Mouse (Mus musculus) MEL (cell line): Measurements from ENCODE around the gene Zfp827. TPM values are rescaled to one million over a fixed set of nuclear protein-coding genes. Genes with fewer than 3 reads are reported as not detected.

Experiments
- DNase-seq: peaks from one replicate; pipeline ENCODE4 v3.0.0; 2011; ENCODE audit warnings: low read depth, low spot score
- H3K27ac ChIP-seq: 2 replicates; pipeline ENCODE4 v1.5.1; 2012; ENCODE audit warnings: low read depth, mild to moderate bottlenecking, control low read depth, low read length, moderate library complexity; ENCODE audit not compliant: control insufficient read depth
- H3K27me3 ChIP-seq, 2 experiments: fragments of 150-350 bp in 1 of 2; sonication (generic) in 1 of 2; 2 replicates each; pipeline ENCODE4 v1.6.1; 2012; ENCODE audit warnings: low read length in 2 of 2, mild to moderate bottlenecking in 2 of 2, improper control_type of control experiment in 1 of 2, moderate library complexity in 1 of 2; ENCODE audit not compliant: insufficient read depth in 2 of 2, control insufficient read depth in 1 of 2
- H3K36me3 ChIP-seq, 2 experiments: 2 replicates each; pipeline ENCODE4 v1.6.1; 2012 to 2014; ENCODE audit warnings: low read length in 2 of 2, improper control_type of control experiment in 1 of 2, inconsistent platforms in 1 of 2, mild to moderate bottlenecking in 1 of 2; ENCODE audit not compliant: insufficient read depth in 2 of 2, control insufficient read depth in 1 of 2
- H3K4me1 ChIP-seq, 2 experiments: fragments of 150-350 bp in 1 of 2; sonication (generic) in 1 of 2; 2 replicates each; pipeline ENCODE4 v1.6.1; 2012; ENCODE audit warnings: low read length in 2 of 2, improper control_type of control experiment in 1 of 2, mild to moderate bottlenecking in 1 of 2; ENCODE audit not compliant: insufficient read depth in 2 of 2, control insufficient read depth in 1 of 2
- H3K4me3 ChIP-seq, 2 experiments: fragments of 150-350 bp in 1 of 2; sonication (generic) in 1 of 2; 2 replicates each; pipeline ENCODE4 v1.5.1; 2012; ENCODE audit warnings: low read depth in 2 of 2, low read length in 2 of 2, mild to moderate bottlenecking in 2 of 2, moderate library complexity in 2 of 2, control low read depth in 1 of 2, improper control_type of control experiment in 1 of 2; ENCODE audit not compliant: control insufficient read depth in 1 of 2, insufficient read depth in 1 of 2
- H3K79me2 ChIP-seq: 2 replicates; pipeline ENCODE4 v1.6.1; 2012; ENCODE audit warnings: mild to moderate bottlenecking, low read length, moderate library complexity; ENCODE audit not compliant: control insufficient read depth, poor library complexity, insufficient read depth
- H3K9ac ChIP-seq: 2 replicates; pipeline ENCODE4 v1.6.1; 2012; ENCODE audit warnings: low read depth, mild to moderate bottlenecking, control low read depth, low read length, moderate library complexity; ENCODE audit not compliant: control insufficient read depth, poor library complexity, severe bottlenecking
- H3K9me3 ChIP-seq: fragments of 150-350 bp; sonication (generic); replicated peaks from 2 replicates; pipeline ENCODE4 v1.6.1; 2012; ENCODE audit warnings: mild to moderate bottlenecking, low read length, improper control_type of control experiment, moderate library complexity; ENCODE audit not compliant: insufficient read depth
- BHLHE40 ChIP-seq: IDR thresholded peaks from 2 replicates; pipeline ENCODE4 v1.6.1; 2012; ENCODE audit warnings: low read depth, mild to moderate bottlenecking, inconsistent platforms, low read length, improper control_type of control experiment, borderline replicate concordance
- CHD2 ChIP-seq: IDR thresholded peaks from 2 replicates; pipeline ENCODE4 v1.6.1; 2011; ENCODE audit warnings: low read length, improper control_type of control experiment
- CTCF ChIP-seq, 3 experiments: IDR thresholded peaks in 2 of 3; conservative IDR thresholded peaks in 1 of 3; 2 replicates each; pipeline ENCODE4 v1.5.1; 2011 to 2012; ENCODE audit warnings: low read length in 3 of 3, low read depth in 2 of 3, mild to moderate bottlenecking in 2 of 3, improper control_type of control experiment in 1 of 3, inconsistent platforms in 1 of 3, mixed read lengths in 1 of 3, moderate library complexity in 1 of 3; ENCODE audit not compliant: control insufficient read depth in 1 of 3, insufficient read depth in 1 of 3, poor library complexity in 1 of 3, severe bottlenecking in 1 of 3
- E2F4 ChIP-seq: IDR thresholded peaks from 2 replicates; pipeline ENCODE4 v1.6.1; 2011; ENCODE audit warnings: low read depth, low read length, improper control_type of control experiment, borderline replicate concordance
- ELF1 ChIP-seq: IDR thresholded peaks from 2 replicates; pipeline ENCODE4 v1.6.1; 2014; ENCODE audit warnings: low read depth, mild to moderate bottlenecking, inconsistent platforms, low read length, improper control_type of control experiment, moderate library complexity
- EP300 ChIP-seq, 2 experiments: IDR thresholded peaks; 2 replicates each; pipeline ENCODE4 v1.6.1; 2011; ENCODE audit warnings: improper control_type of control experiment in 2 of 2, low read length in 2 of 2, low read depth in 1 of 2, mild to moderate bottlenecking in 1 of 2
- GABPA ChIP-seq: IDR thresholded peaks from 2 replicates; pipeline ENCODE4 v1.6.1; 2012; ENCODE audit warnings: low read depth, mild to moderate bottlenecking, inconsistent platforms, low read length, improper control_type of control experiment, moderate library complexity
- HCFC1 ChIP-seq: IDR thresholded peaks from 2 replicates; pipeline ENCODE4 v1.6.1; 2012; ENCODE audit warnings: low read depth, mild to moderate bottlenecking, inconsistent platforms, low read length, improper control_type of control experiment, moderate library complexity
- JUND ChIP-seq: IDR thresholded peaks from 2 replicates; pipeline ENCODE4 v1.6.1; 2011; ENCODE audit warnings: low read depth, mild to moderate bottlenecking, improper control_type of control experiment, low read length
- KAT2A ChIP-seq: conservative IDR thresholded peaks from 2 replicates; pipeline ENCODE4 v1.6.1; 2012; ENCODE audit warnings: low read depth, low read length, improper control_type of control experiment, inconsistent platforms
- MAFK ChIP-seq: IDR thresholded peaks from 2 replicates; pipeline ENCODE4 v1.6.1; 2011; ENCODE audit warnings: low read depth, mild to moderate bottlenecking, low read length, improper control_type of control experiment, borderline replicate concordance
- MAX ChIP-seq: IDR thresholded peaks from 2 replicates; pipeline ENCODE4 v1.6.1; 2011; ENCODE audit warnings: low read length, improper control_type of control experiment
- MAZ ChIP-seq: IDR thresholded peaks from 2 replicates; pipeline ENCODE4 v1.6.1; 2012; ENCODE audit warnings: low read depth, mild to moderate bottlenecking, inconsistent platforms, low read length, improper control_type of control experiment
- MEF2A ChIP-seq: IDR thresholded peaks from 2 replicates; pipeline ENCODE4 v1.6.1; 2014; ENCODE audit warnings: low read depth, mild to moderate bottlenecking, inconsistent platforms, low read length, improper control_type of control experiment; ENCODE audit not compliant: poor library complexity, insufficient replicate concordance, severe bottlenecking; ENCODE audit errors: extremely low read depth
- MXI1 ChIP-seq: IDR thresholded peaks from 2 replicates; pipeline ENCODE4 v1.6.1; 2011; ENCODE audit warnings: mild to moderate bottlenecking, low read depth, low read length, improper control_type of control experiment
- MYC ChIP-seq: IDR thresholded peaks from 2 replicates; pipeline ENCODE4 v1.6.1; 2011; ENCODE audit warnings: low read depth, mild to moderate bottlenecking, low read length, improper control_type of control experiment, moderate library complexity
- NELFE ChIP-seq: IDR thresholded peaks from 2 replicates; pipeline ENCODE4 v1.6.1; 2011; ENCODE audit warnings: low read depth, low read length, improper control_type of control experiment
- NRF1 ChIP-seq: IDR thresholded peaks from 2 replicates; pipeline ENCODE4 v1.6.1; 2014; ENCODE audit warnings: low read depth, mild to moderate bottlenecking, inconsistent platforms, low read length, improper control_type of control experiment, moderate library complexity; ENCODE audit not compliant: poor library complexity, insufficient read depth, severe bottlenecking
- POLR2AphosphoS2 ChIP-seq: IDR thresholded peaks from 2 replicates; pipeline ENCODE4 v1.6.1; 2011; ENCODE audit warnings: low read length, improper control_type of control experiment
- POLR2AphosphoS5 ChIP-seq: IDR thresholded peaks from 2 replicates; pipeline ENCODE4 v1.6.1; 2012; ENCODE audit warnings: low read depth, borderline replicate concordance, mild to moderate bottlenecking, inconsistent platforms, low read length, moderate library complexity, mixed read lengths
- SIN3A ChIP-seq: IDR thresholded peaks from 2 replicates; pipeline ENCODE4 v1.6.1; 2012; ENCODE audit warnings: low read length, improper control_type of control experiment, inconsistent platforms
- UBTF ChIP-seq: IDR thresholded peaks from 2 replicates; pipeline ENCODE4 v1.6.1; 2012; ENCODE audit warnings: low read depth, mild to moderate bottlenecking, inconsistent platforms, low read length, improper control_type of control experiment, moderate library complexity, borderline replicate concordance; ENCODE audit not compliant: insufficient read depth
- USF1 ChIP-seq: IDR thresholded peaks from 2 replicates; pipeline ENCODE4 v1.6.1; 2014; ENCODE audit warnings: low read depth, mild to moderate bottlenecking, inconsistent platforms, low read length, improper control_type of control experiment, moderate library complexity
- USF2 ChIP-seq, 2 experiments: IDR thresholded peaks; 2 replicates each; pipeline ENCODE4 v1.6.1; 2011 to 2012; ENCODE audit warnings: improper control_type of control experiment in 2 of 2, low read length in 2 of 2, borderline replicate concordance in 1 of 2, inconsistent platforms in 1 of 2, low read depth in 1 of 2, mild to moderate bottlenecking in 1 of 2; ENCODE audit not compliant: insufficient read depth in 1 of 2
- polyA plus RNA-seq, 2 experiments: library from polyadenylated mRNA; stranded (reverse) in 1 of 2; unstranded in 1 of 2; fragments of >175 nt in 1 of 2; fragments of >200 nt in 1 of 2; gene quantifications; 2 replicates each; pipeline versions ENCODE4 v1.2.1 to v1.2.4; 2012; ENCODE audit warnings: low replicate concordance in 2 of 2, low read depth in 1 of 2; ENCODE audit not compliant: insufficient read length in 2 of 2, insufficient read depth in 1 of 2, missing spikeins in 1 of 2
- total RNA-seq: library from RNA; depleted of rRNA; stranded (reverse); fragments of 300-350 nt; gene quantifications from 2 replicates; pipeline ENCODE4 v1.2.3, GENCODE M21; 2012

Zfp827 gene
- total and polyA plus RNA-seq, 3 experiments: not detected

DNA sequence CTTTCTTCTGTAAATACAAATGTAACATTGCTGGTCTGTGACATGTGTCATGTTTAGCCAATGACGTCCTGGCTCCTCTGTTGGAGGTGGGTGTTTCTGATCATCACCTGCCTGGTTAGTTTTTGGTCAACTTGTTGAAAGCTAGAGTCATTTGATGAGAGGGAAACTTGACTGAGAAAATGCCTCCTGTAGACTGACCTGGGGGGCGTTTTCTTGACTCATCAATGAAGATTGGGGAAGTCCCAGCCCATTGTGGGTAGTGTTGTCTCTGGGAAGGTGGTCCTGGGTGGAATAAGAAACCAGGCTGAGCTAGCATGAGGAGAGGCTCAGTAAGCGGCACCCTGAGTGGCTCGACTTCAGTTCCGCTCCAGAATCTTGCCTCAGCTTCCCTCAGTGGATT lies 16.4 kb downstream of the Zfp827 start:
- Histone ChIP-seq H3K27me3 (no peaks in the 10 kb centered on the region), H3K4me1 (no peaks in the 10 kb centered on the region), H3K36me3 (no peaks in the 10 kb centered on the region), H3K9me3 (no peaks in the 10 kb centered on the region), H3K4me3 (no peak overlapping the region), H3K27ac (no peak overlapping the region), H3K79me2 (no peaks in the 10 kb centered on the region), H3K9ac (no peak overlapping the region)
- TF ChIP-seq SIN3A (no peak), POLR2AphosphoS2 (no peak), UBTF (no peak)
- no peak for DNase-seq

DNA sequence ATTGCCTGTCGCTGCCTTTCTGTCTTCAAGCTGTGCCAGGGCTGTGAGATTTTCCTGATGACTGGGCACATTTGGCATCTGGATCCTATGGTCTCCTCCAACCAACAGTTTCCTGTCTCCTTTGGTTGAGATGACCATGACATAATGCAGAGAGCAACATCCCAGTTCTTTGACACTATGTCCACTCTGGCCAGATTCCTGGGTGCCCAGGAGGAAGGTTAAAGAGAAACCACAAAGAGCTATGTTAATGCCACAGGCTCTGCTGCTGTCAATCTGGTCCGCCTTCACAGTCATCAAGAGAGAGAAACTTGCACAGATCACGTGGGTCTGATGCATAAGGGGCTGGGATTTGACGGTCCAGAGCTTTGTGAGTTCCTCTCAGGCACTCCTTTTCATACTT lies 18.4 kb downstream of the Zfp827 start:
- TF ChIP-seq ELF1 (no peak), KAT2A (no peak), CTCF (IDR thresholded peaks at IDR 0.05 in 2 of 3, conservative IDR thresholded peaks at IDR 0.05 in 1 of 3; ENCODE audit: control insufficient read depth in 1 of 3, insufficient read depth in 1 of 3, low read depth in 2 of 3, low read length in 3 of 3, poor library complexity in 1 of 3, severe bottlenecking in 1 of 3) (no peak), USF1 (no peak), MEF2A (no peak), SIN3A (no peak), NELFE (no peak)
- TF ChIP-seq, all 39 proteins: peak for 0
- Histone ChIP-seq H3K9me3 (no peaks in the 10 kb centered on the region), H3K36me3 (no peaks in the 10 kb centered on the region), H3K9ac (no peak overlapping the region), H3K27me3 (no peaks in the 10 kb centered on the region), H3K4me1 (no peaks in the 10 kb centered on the region), H3K79me2 (no peaks in the 10 kb centered on the region), H3K4me3 (no peak overlapping the region), H3K27ac (no peak overlapping the region)
- no peak for DNase-seq

GRCm38 (mm10) chr8:79048388-79049005 lies 20.3 kb downstream of the Zfp827 start:
- DNase-seq: no peak
- H3K36me3 ChIP-seq: no peaks in the 10 kb centered on the region
- H3K9ac ChIP-seq: no peak overlapping the region
- H3K79me2 ChIP-seq: no peaks in the 10 kb centered on the region
- H3K9me3 ChIP-seq: no peaks in the 10 kb centered on the region
- no peaks in the 10 kb centered on the region for H3K27me3 ChIP-seq
- H3K4me3 ChIP-seq: no peak overlapping the region
- no peak overlapping the region for H3K27ac ChIP-seq
- no peaks in the 10 kb centered on the region for H3K4me1 ChIP-seq
- no peak for TF ChIP-seq USF1
- no peak for TF ChIP-seq GABPA
- no peak for TF ChIP-seq BHLHE40
- no peak for TF ChIP-seq MAX
- no peak for TF ChIP-seq HCFC1
- no peak for TF ChIP-seq JUND
- no peak for TF ChIP-seq MYC
- no peak for TF ChIP-seq CTCF (IDR thresholded peaks at IDR 0.05 in 2 of 3, conservative IDR thresholded peaks at IDR 0.05 in 1 of 3; ENCODE audit: control insufficient read depth in 1 of 3, insufficient read depth in 1 of 3, low read depth in 2 of 3, low read length in 3 of 3, poor library complexity in 1 of 3, severe bottlenecking in 1 of 3)
- TF ChIP-seq NRF1: no peak
- no peak for TF ChIP-seq E2F4
- no peak for TF ChIP-seq MAFK
- TF ChIP-seq MAZ: no peak
- no peak for TF ChIP-seq EP300 (IDR thresholded peaks at IDR 0.05; ENCODE audit: low read depth in 1 of 2, low read length in 2 of 2)
- TF ChIP-seq CHD2: no peak
- no peak for TF ChIP-seq MXI1
- no peak for TF ChIP-seq USF2 (IDR thresholded peaks at IDR 0.05; ENCODE audit: borderline replicate concordance in 1 of 2, insufficient read depth in 1 of 2, low read depth in 1 of 2, low read length in 2 of 2)
- TF ChIP-seq POLR2AphosphoS5: no peak
